Mouse (Mus musculus) splenic B cell, adult 2 months (primary cell): Measurements from ENCODE around the gene Rnf167.

Experiments
- DNase-seq: peaks from one replicate; pipeline ENCODE4 v3.0.0-alpha.2; 2011; ENCODE audit warnings: low read depth, low spot score
- H3K27me3 ChIP-seq: 2 replicates; pipeline ENCODE4 v1.6.1; 2012; ENCODE audit warnings: mild to moderate bottlenecking, low read length, moderate library complexity, mixed read lengths; ENCODE audit not compliant: control insufficient read depth, poor library complexity, insufficient read depth, severe bottlenecking
- H3K36me3 ChIP-seq: 2 replicates; pipeline ENCODE4 v1.6.1; 2012; ENCODE audit warnings: mild to moderate bottlenecking, low read length, moderate library complexity, mixed read lengths; ENCODE audit not compliant: control insufficient read depth, poor library complexity, insufficient read depth, severe bottlenecking

Rnf167 gene

DNA sequence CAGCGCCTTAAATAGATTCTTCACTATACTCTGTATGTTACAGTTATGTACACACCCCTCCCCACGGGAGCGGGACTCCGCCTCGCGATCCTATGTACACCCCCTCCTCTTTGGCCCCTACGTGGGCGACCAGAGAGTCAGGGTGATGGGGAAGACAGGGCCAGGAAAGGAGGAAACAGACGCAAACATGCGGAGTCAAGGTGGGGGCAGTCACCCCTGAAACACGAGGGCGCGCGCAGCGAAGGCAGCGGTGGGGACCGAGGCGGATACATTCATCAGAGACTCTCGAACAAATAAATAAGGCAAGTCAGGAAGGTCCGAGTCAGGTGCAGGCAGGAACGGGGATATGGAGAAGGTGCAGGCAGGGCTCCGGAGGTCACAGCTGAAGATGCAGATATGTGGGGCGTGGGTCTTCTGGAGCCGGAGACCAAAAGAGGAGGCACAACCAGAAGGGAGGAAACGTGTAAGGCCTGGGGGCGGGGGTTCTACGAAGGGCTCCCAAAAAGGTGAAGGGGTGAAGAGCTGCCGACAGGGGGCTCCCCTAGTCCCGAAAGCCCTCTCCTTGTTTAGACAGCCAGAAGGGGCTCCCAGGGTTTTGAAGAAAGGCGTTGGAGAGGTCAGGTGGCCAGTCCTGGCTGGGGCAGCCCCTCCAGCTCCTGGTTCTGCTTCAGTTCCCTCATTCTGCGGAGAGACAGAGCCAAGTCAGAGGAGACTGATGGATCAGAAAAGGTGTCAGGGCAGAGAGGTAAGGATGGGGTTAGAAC, 22.7 kb downstream of the Rnf167 start:
- no peaks in the 10 kb centered on the region for H3K27me3 ChIP-seq
- peak; percentile 86 for DNase-seq
- H3K36me3 ChIP-seq, result no peaks in the 10 kb centered on the region; the same call in none of the 2 replicates

DNA sequence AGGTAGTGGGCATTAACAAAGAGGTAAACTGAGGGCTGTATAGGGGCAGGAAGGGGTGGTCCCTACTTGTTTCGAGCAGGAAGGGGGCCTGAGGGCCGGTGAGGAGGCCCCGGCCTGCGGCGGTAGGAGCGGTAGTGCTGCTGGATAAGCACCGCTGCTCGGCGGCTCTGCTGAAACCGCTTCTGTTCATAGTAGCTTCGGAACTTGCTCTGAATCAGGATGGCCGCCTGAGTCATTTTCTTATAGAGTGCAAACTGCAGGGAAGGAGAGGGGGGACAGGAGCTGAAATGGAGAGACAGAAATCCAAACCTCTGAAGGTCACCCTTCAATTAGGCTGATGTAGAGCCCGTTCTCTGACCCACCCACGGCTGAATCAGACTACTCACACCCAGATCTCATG, 23.4 kb downstream of the Rnf167 start:
- DNase-seq, result peak; percentile 38
- Histone ChIP-seq H3K36me3 (no peaks in the 10 kb centered on the region; the same call in none of the 2 replicates), H3K27me3 (no peaks in the 10 kb centered on the region)

DNA sequence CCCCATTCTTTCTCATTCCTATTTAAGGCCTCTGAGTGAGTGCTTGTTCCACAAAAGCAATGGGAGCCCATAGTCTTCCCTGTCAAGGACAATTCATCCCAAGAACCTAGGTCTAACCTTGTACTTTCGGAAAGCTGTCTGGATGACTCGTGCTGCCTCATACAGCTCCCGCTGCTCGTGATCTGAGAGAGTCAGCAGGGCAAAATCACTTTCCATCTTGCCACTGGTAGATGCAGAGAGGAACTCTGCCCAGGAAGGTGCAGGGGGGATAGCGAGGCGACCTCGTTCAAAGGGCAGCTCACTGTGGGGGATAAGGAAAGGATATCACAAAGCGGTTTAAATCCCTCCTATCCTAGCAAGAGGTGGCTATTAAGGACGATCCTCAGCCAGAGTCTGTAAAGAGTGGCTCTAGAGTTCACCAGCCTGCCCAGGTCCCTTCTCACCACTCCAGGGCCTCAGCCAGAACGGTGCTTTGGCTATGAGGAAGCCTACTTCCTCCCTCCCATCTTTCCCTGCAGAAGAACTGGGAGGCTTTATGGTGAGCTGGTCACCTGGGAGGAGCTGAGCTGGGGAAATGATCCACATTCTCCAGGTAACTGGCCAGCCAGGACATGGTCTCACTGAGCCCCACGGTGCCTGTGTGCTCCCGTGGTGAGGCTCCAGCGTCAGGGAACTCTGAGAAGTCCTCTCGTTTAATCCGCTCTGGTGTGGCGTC, 24.5 kb downstream of the Rnf167 start:
- Histone ChIP-seq H3K27me3 (no peaks in the 10 kb centered on the region), H3K36me3 (peaks cover 3% of the 10 kb centered on the region)
- no peak for DNase-seq

DNA sequence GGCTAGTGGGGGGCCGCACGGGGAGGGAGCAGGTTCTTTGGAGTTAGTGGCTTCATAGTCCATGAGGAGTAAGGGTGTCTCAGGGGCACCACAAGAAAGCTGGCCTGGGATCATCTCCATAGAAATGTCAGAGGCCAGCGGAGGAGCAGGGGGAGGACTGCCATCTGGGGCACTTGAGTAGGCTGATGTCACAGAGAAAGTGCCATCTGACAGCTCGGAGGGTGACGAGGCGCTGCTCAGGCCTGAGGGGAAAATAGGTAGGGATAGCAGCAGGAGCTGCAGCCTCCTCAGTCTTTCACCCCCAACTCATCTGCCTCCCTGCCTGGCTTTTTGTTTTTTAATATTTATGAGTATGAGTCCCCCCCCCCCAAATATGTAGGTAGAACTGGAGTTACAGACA, 27.0 kb downstream of the Rnf167 start:
- no peak for DNase-seq
- Histone ChIP-seq H3K27me3 (no peaks in the 10 kb centered on the region), H3K36me3 (peaks cover 6% of the 10 kb centered on the region)

DNA sequence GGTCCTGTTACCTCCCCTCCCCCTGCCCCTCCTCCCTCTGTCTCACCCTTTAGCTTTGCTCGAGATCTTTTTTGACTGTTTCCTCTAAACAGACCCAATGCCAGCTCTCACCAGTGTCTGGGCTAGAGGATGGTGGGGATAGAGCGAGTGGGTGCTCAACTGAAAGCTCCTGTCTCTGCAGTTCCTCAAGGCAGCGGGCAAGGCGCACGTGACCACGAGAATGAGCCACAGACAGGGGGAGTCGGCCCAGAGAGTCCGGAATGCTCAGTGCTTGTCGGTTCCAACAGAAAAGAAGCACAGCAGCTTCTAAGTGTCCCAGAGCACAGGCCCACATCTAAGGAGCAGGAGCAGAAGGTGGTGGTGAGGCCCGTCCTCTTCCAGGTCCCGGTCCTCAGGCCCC, 27.5 kb downstream of the Rnf167 start:
- H3K36me3 ChIP-seq, result peaks cover 6% of the 10 kb centered on the region
- DNase-seq, result no peak
- H3K27me3 ChIP-seq, result no peaks in the 10 kb centered on the region

DNA sequence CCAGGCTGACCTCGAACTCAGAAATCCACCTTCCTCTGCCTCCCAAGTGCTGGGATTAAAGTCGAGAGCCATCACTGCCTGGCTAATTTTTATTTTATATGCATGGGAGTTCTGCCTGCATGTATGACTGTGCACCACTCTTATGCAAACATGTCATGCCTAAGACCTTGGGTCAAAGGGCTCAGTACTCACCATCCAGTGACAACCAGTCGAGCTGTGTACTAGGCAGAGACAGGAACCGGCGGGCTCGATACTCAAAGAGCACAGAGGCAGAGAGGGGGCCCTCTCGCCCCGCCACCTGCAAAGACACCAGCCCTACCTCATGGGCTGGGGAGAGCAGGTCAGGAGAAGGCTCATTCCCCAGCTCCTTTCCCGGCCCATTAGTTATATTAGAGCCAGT, 31.1 kb downstream of the Rnf167 start:
- Histone ChIP-seq H3K36me3 (peaks cover 11% of the 10 kb centered on the region), H3K27me3 (no peaks in the 10 kb centered on the region)
- DNase-seq, result no peak

DNA sequence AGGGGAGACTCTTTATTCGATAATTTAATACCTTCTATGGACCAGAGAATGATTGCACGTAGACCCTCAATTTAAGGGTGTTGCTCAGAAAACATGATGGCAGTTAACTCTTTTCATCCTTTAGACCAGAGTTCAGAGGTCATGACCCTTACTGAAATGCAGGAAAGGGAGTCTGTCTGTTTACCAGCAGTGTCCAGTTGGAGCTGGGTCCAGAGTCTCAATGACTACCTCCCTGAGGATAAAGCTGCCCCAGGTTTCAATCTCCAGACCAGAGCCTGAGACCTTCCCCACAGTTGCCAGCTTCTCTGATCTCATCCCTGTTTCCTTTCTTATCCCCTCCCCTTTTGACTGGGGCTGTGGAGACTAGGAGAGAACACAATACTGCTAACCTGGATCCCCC, 31.5 kb downstream of the Rnf167 start:
- DNase-seq, result no peak
- peaks cover 11% of the 10 kb centered on the region for H3K36me3 ChIP-seq
- no peaks in the 10 kb centered on the region for H3K27me3 ChIP-seq

DNA sequence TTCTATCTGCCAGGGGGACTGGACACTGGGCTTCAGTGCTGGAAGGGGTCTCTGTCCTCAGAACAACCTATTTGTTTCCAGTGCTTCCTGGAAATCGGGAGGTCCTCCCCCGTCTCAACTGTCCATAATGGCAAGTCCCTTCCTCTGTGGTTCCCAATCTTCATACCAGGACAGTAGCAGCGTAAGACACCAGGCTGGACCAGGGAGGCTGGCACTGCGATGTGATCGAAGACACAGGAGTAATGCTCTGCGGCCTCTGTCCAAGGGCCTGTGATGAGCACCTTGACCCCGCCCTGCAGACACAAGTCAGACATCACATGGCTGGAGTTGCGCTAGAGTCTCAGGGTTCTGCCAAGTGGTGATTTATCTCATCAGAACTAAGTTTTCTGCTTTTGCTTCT, 32.3 kb downstream of the Rnf167 start:
- no peaks in the 10 kb centered on the region for H3K27me3 ChIP-seq
- peaks cover 11% of the 10 kb centered on the region for H3K36me3 ChIP-seq
- DNase-seq, result no peak

DNA sequence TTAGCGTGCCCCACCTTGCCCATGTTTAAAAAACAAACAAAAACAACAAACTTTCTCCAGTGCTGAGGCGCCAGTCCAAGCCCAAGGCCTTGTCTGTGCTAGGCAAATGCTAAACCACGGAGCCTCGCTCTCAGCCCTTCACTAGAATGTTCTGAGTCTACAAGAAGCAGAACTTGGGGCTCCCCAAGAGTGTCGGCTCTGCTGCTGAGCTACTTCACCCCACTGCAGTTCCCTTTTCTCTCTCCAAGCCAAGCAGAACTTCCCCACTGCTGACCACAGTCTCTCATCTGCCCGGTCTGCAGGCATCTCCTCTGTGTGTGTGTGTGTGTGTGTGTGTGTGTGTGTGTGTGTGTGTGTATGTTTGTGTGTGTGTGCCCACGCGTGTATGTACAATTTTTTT, 32.9 kb downstream of the Rnf167 start:
- H3K27me3 ChIP-seq, result no peaks in the 10 kb centered on the region
- DNase-seq, result peak; percentile 89
- peaks cover 11% of the 10 kb centered on the region for H3K36me3 ChIP-seq

DNA sequence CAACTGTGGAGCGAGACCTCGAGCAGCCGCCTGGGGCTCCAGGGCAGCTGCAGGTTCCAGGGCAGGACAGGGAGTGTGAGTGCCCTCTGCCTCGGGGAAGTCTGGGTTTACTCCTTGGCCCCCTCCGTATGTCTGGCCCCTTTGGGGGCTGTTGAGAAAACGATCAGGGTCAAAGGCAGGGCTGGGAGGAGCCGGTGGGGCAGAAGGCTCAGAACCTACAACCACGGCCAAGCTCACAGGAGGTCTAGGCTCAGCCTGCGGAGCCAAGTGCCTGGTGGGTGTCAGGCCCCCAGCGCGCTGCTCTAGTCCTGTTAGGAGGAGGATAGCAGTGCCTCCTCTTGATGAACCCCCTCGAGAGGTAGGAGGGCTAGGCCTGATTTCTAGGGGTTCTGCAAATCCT, 34.1 kb downstream of the Rnf167 start:
- peaks cover 10% of the 10 kb centered on the region for H3K36me3 ChIP-seq
- DNase-seq, result no peak

DNA sequence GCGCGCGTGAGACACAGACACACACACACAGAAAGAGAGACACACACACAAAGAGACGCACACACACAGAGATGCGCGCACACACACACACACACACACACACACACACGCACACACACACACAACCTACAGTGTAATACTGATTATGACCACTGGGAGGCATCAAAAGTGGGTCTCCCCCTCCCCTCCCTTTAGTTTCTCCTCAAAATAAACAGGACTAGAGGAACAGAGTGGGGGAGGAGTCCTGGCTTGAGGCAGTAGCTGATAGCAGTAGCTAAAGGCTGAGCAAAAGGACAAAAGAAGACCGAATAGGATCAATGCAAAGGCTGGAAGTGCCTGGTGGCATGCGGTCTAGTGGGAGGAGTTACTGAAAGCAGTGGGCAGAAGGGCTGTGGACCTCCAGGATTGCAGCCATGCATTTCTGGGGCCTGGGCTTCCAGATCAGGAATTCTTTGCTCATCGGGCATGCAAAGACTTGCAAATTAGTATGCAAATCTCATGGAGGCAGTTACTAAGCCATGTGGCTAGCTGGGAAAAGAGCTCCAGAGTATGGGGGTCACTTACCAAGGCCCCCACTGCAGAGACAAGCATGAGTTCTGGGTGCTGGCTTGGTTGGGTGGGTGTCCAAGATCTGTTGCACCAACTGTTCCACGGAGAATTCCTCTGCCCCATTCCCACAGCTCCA, 35.0 kb downstream of the Rnf167 start:
- Histone ChIP-seq H3K27me3 (no peaks in the 10 kb centered on the region), H3K36me3 (peaks cover 8% of the 10 kb centered on the region)
- peak; percentile 57 for DNase-seq

More for the DNA sequence above, 34.1 kb downstream of the Rnf167 start:
- no peaks in the 10 kb centered on the region for H3K27me3 ChIP-seq

DNA sequence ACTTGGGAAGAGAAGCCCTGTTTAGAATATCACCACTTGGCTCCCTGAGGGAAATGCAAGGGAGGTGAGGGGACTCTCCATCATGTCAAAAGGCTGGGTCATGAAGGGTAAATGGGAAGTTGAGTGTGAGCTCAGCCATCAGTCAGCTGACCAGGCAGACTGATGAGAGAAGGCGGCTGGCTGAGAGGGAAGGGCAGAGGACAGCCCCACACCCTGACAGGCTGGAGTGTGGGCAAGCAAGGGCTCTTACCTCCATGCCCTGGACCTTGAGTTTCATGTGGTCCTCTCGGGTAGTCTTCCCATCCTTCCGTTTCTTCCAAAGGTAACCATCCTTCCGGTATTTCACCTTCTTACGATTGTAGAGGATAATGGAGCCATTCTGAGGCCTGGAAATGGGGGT, 36.6 kb downstream of the Rnf167 start:
- H3K27me3 ChIP-seq, result no peaks in the 10 kb centered on the region
- no peak for DNase-seq
- peaks cover 7% of the 10 kb centered on the region for H3K36me3 ChIP-seq

DNA sequence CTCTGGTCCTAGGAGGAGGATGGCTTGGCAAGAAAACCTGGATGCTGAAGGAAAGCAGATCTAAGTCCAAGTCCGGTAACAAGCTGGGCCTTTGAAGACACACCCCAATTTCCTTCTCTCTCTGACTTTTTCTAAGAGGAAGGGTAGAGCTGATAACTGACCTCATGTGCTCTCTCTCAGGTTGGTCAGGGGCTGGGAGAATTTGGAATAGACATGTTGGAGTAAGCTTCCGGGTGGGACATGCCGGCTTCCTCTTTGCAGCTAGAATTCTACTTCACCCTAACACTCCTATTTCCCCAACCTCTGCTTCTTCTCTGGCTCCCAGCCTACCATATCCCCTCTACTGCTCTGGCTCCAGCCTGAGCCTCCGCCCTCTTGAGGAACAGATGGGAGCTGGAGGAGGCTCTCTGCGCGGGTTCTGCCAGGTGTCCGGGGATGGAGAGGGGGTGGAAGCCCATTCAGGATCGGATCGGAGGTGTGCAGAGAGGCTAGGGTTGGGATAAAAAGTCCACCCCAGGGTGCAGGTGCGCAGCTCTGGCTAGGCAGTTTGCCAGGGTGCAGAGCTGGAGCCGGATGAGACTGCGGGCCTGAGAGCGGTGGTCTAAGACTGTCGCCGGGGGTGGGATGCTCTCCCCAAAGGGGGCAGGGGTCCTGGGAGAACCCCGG, 40.0 kb downstream of the Rnf167 start:
- no peaks in the 10 kb centered on the region for H3K27me3 ChIP-seq
- no peak for DNase-seq
- peaks cover 2% of the 10 kb centered on the region; the same call in 1 of the 2 replicates for H3K36me3 ChIP-seq

DNA sequence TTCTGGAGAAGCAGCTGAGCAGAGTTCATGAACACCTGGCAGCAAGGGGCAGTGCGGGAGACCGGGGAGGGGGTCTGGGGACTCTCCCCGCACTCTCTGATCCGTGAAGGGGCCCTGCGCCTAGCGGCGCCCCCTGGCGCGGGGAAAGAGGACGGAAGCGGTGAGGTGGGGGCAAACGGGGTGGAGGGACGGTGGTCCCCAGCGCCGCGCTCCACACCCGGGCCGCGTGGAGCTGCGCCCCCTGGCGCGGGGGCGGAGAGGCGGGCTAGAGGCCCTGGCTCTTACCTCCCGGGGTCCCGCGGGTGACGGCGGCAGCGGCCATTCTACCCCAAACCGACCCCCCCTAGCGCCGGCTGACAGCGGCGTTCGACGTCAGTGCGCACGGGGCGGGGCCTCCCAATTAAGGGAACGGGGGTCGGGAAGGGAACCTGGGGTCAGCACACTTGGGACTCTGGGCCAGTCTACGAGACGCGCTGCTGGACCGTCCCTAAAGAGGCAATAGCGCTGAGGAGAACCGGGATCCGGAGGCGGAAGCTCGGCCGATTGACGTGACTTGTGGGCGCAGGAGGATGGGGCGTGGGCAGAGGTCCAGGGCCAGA, 40.7 kb downstream of the Rnf167 start, which contains the start of gene Camta2:
Camta2 (minus strand) TSS at position 505 of the 599 bp plus-strand sequence.
- no peaks in the 10 kb centered on the region; the same call in 1 of the 2 replicates for H3K27me3 ChIP-seq
- H3K36me3 ChIP-seq, result no peaks in the 10 kb centered on the region; the same call in 1 of the 2 replicates
- peak; percentile 76 for DNase-seq
